Mouse (Mus musculus) heart, embryonic 14.5 days (tissue): ENCODE measurements at regions not wholly inside any gene's neighbourhood (a gene's known extent, or its start where the extent isn't known, plus 50 kb on each side); places are given as distances from the start of the nearest gene placed in this dataset.

Source experiments
- ATAC-seq: fragments of 200-750 bp; cut with Nextera tagmentation; 2 replicates; pipeline ENCODE4 v1.8.0; 2017; ENCODE audit warnings: low read depth, moderate TSS enrichment; ENCODE audit not compliant: insufficient number of reproducible peaks, insufficient read depth, low FRiP score
- H3K27ac ChIP-seq, 2 experiments: fragments of 200-500 bp in 1 of 2; fragments of 300-500 bp in 1 of 2; sonication (generic) in 1 of 2; replicated peaks in 1 of 2; 2 replicates each; pipeline ENCODE4 v1.5.1; 2012 to 2014; ENCODE audit warnings: low read depth in 2 of 2, low read length in 2 of 2, control low read depth in 1 of 2, mild to moderate bottlenecking in 1 of 2, mixed read lengths in 1 of 2; ENCODE audit not compliant: control insufficient read depth in 1 of 2, insufficient read depth in 1 of 2
- H3K27me3 ChIP-seq: fragments of 300-500 bp; sonication (generic); 2 replicates; pipeline ENCODE4 v1.6.1; 2014; ENCODE audit warnings: mild to moderate bottlenecking, low read length, control low read depth; ENCODE audit not compliant: control insufficient read depth, insufficient read depth
- H3K36me3 ChIP-seq: fragments of 300-500 bp; sonication (generic); 2 replicates; pipeline ENCODE4 v1.6.1; 2014; ENCODE audit warnings: mild to moderate bottlenecking, control low read depth, low read length, mixed read lengths; ENCODE audit not compliant: control insufficient read depth, insufficient read depth
- H3K4me1 ChIP-seq, 2 experiments: fragments of 200-500 bp in 1 of 2; fragments of 300-500 bp in 1 of 2; sonication (generic) in 1 of 2; 2 replicates each; pipeline ENCODE4 v1.6.1; 2012 to 2014; ENCODE audit warnings: low read length in 2 of 2, control low read depth in 1 of 2, mixed read lengths in 1 of 2; ENCODE audit not compliant: control insufficient read depth in 2 of 2, insufficient read depth in 2 of 2
- H3K4me2 ChIP-seq: fragments of 300-500 bp; sonication (generic); 2 replicates; pipeline ENCODE4 v1.6.1; 2014; ENCODE audit warnings: mild to moderate bottlenecking, low read length
- H3K4me3 ChIP-seq, 2 experiments: fragments of 200-500 bp in 1 of 2; fragments of 300-500 bp in 1 of 2; sonication (generic) in 1 of 2; 2 replicates each; pipeline ENCODE4 v1.5.1; 2012 to 2014; ENCODE audit warnings: low read length in 2 of 2, mild to moderate bottlenecking in 2 of 2, control low read depth in 1 of 2, low read depth in 1 of 2, moderate library complexity in 1 of 2; ENCODE audit not compliant: control insufficient read depth in 1 of 2, insufficient read depth in 1 of 2
- H3K9ac ChIP-seq: fragments of 300-500 bp; sonication (generic); 2 replicates; pipeline ENCODE4 v1.6.1; 2014; ENCODE audit warnings: mild to moderate bottlenecking, low read length
- H3K9me3 ChIP-seq: fragments of 300-500 bp; sonication (generic); 2 replicates; pipeline ENCODE4 v1.6.1; 2016; ENCODE audit warnings: low read length, control low read depth; ENCODE audit not compliant: control insufficient read depth
- WGBS: fragments of 180-500 bp; shearing (Covaris S2); extraction: QIAGEN DNeasy Blood & Tissue Kit; methylation state at CpG from one replicate; pipeline ENCODE4 v1.1.7; 2014; 5-methylcytosine and 5-hydroxymethylcytosine counted together

DNA sequence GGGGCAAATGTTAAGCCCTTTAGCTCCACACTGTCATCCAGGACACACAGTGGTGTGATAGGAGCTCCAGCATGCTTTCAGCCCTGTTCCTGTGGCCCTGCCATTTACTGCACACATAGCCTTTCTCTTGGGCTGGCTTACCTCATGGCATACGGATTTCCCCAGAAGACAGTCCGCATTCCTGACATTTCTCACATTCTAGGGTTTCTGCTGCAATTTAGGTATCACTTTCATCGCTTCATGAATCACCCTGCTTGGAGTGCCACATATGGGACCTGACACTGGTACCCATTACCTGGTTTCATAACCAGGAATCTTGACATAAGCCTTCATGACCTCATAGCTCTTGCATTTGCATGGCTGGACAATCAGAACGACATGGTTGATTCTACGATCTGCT, 158.5 kb upstream of the Sh3bp4 start:
- Histone ChIP-seq H3K36me3 (no peaks in the 10 kb centered on the region), H3K9ac (no peak overlapping the region), H3K27ac (no peak overlapping the region), H3K4me3 (no peak overlapping the region), H3K4me2 (no peak overlapping the region), H3K4me1 (peaks cover 0 to under 1% of the 10 kb centered on the region in 2 experiments; a peak in 1 of 4 replicates), H3K9me3 (0 out of 2 replicates have a peak, but pooled peaks cover 7% of the 10 kb centered on the region), H3K27me3 (no peaks in the 10 kb centered on the region)
- no peak for ATAC-seq
- WGBS = 54% methylated on average over 5 of the region's 5 CpGs

DNA sequence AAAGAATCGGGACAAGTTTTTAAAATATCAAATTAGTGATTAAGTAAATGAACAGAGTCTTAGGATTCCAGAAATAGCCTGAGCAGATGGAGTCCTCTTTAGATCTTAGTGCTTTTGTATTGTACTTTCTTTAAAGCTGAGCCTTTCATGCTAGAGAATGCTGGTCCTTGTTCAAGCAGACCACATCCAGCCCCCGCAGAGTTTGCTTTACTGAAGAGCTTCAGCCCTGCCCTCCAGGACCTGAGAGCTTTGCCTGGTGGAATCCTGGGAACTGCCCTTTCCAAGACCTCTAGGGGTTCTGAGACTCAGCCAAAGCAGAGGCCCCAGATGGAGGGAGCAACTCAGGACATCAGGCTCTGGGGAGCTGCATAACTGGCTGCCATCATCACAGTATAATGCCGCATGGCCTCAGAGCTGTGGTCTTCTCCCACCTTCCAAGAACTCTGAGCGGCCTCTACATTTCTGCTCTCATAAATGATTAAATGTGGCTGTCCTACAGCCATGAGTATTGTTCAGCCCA, 153.6 kb upstream of the Sh3bp4 start:
- H3K36me3 ChIP-seq = no peaks in the 10 kb centered on the region
- WGBS = 80% methylated on average over 4 of the region's 4 CpGs
- no peak overlapping the region for H3K4me3 ChIP-seq
- no peak overlapping the region for H3K4me2 ChIP-seq
- no peaks in the 10 kb centered on the region for H3K4me1 ChIP-seq
- H3K27ac ChIP-seq = no peak overlapping the region
- H3K9me3 ChIP-seq = 0 out of 2 replicates have a peak, but pooled peaks cover 7% of the 10 kb centered on the region
- no peaks in the 10 kb centered on the region for H3K27me3 ChIP-seq
- ATAC-seq = no peak
- no peak overlapping the region for H3K9ac ChIP-seq

- no peaks in the 10 kb centered on the region for H3K36me3 ChIP-seq
- no peak overlapping the region for H3K4me3 ChIP-seq
- no peak for ATAC-seq
- 69% methylated on average over 2 of the region's 2 CpGs for WGBS
- no peak overlapping the region for H3K9ac ChIP-seq
- no peaks in the 10 kb centered on the region for H3K27me3 ChIP-seq
- H3K9me3 ChIP-seq = no peaks in the 10 kb centered on the region
- peaks cover 2 to 5% of the 10 kb centered on the region in 2 experiments; a peak in 2 of 4 replicates for H3K4me1 ChIP-seq
- no peak overlapping the region for H3K27ac ChIP-seq
- H3K4me2 ChIP-seq = no peak overlapping the region
Observed at GRCm38 (mm10) chr1:88921401-88921800, 148.8 kb upstream of the Sh3bp4 start.

- no peak for ATAC-seq
- 49% methylated on average over 7 of the region's 7 CpGs for WGBS
Observed at GRCm38 (mm10) chr1:88923791-88924581, 146.2 kb upstream of the Sh3bp4 start.

GRCm38 (mm10) chr1:88935191-88935590, 135.0 kb upstream of the Sh3bp4 start:
- ATAC-seq = no peak
- Histone ChIP-seq H3K4me1 (peaks cover 0 to 3% of the 10 kb centered on the region in 2 experiments; a peak in 1 of 4 replicates), H3K27ac (no peak overlapping the region), H3K27me3 (no peaks in the 10 kb centered on the region), H3K4me2 (no peak overlapping the region), H3K9me3 (no peaks in the 10 kb centered on the region), H3K9ac (no peak overlapping the region), H3K4me3 (no peak overlapping the region), H3K36me3 (no peaks in the 10 kb centered on the region)
- 71% methylated on average over 1 of the region's 1 CpGs for WGBS

More at GRCm38 (mm10) chr1:88923791-88924581, 146.2 kb upstream of the Sh3bp4 start:
- Histone ChIP-seq H3K4me1 (peaks cover 2 to 5% of the 10 kb centered on the region in 2 experiments; a peak in 2 of 4 replicates), H3K4me3 (no peak overlapping the region), H3K4me2 (no peak overlapping the region), H3K9ac (no peak overlapping the region), H3K27me3 (no peaks in the 10 kb centered on the region), H3K27ac (no peak overlapping the region), H3K9me3 (0 out of 2 replicates have a peak, but pooled peaks cover 7% of the 10 kb centered on the region), H3K36me3 (no peaks in the 10 kb centered on the region)

DNA sequence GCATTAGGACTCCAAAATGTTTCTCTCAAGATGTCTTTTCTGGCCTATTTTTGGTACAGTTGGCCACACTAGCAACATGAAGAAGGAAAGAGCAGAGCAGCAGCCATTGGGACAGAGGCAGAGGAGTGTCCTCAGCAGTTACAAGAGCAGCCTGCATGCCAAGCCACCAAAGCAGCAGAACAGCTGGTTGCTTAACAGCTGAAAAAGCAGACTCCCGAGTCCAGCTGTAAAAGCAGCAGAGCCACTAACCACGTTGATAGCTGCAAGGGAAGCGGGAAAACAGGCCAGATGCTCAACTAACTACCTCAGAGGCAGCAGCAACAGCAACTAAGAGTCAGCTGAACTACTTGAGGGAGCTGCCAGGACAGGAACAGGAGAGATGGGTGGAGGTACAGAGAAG, 134.4 kb upstream of the Sh3bp4 start:
- H3K4me3 ChIP-seq = no peak overlapping the region
- WGBS = 75% methylated on average over 3 of the region's 3 CpGs
- no peaks in the 10 kb centered on the region for H3K36me3 ChIP-seq

GRCm38 (mm10) chr1:88937327-88937726, 132.9 kb upstream of the Sh3bp4 start:
- H3K27me3 ChIP-seq = no peaks in the 10 kb centered on the region
- H3K9me3 ChIP-seq = no peaks in the 10 kb centered on the region
- no peak overlapping the region for H3K27ac ChIP-seq
- no peak overlapping the region for H3K4me2 ChIP-seq
- ATAC-seq = no peak
- WGBS = 80% methylated on average over 1 of the region's 1 CpGs
- H3K9ac ChIP-seq = no peak overlapping the region
- H3K4me1 ChIP-seq = peaks cover 0 to 3% of the 10 kb centered on the region in 2 experiments; a peak in 1 of 4 replicates
- H3K4me3 ChIP-seq = no peak overlapping the region
- H3K36me3 ChIP-seq = no peaks in the 10 kb centered on the region

More for the DNA sequence above, 134.4 kb upstream of the Sh3bp4 start:
- H3K4me1 ChIP-seq = peaks cover 0 to 3% of the 10 kb centered on the region in 2 experiments; a peak in 1 of 4 replicates
- no peak overlapping the region for H3K4me2 ChIP-seq
- H3K27me3 ChIP-seq = no peaks in the 10 kb centered on the region
- H3K27ac ChIP-seq = no peak overlapping the region
- H3K9me3 ChIP-seq = no peaks in the 10 kb centered on the region
- no peak overlapping the region for H3K9ac ChIP-seq
- no peak for ATAC-seq
